Mouse (Mus musculus) testis, postnatal 10 days (tissue): ENCODE data around the gene Mreg.

Source experiments
- DNase-seq: peaks from one replicate; pipeline ENCODE4 v3.0.0; 2021; ENCODE audit warnings: low spot score

Gene Mreg

GRCm38 (mm10) chr1:72123434-72124297, 88.4 kb downstream of the Mreg start:
- peak; percentile 97 for DNase-seq

- DNase-seq: peak; percentile 24
Measured at GRCm38 (mm10) chr1:72121608-72122185, 90.4 kb downstream of the Mreg start.

GRCm38 (mm10) chr1:72119981-72120380, 92.1 kb downstream of the Mreg start:
- peak; percentile 3 for DNase-seq

- peak; percentile 22 for DNase-seq
Measured at GRCm38 (mm10) chr1:72114206-72114605, 97.9 kb downstream of the Mreg start.
